Comparison of ENCODE assay signal across 21 mouse cellular contexts in the genomic region with DNA sequence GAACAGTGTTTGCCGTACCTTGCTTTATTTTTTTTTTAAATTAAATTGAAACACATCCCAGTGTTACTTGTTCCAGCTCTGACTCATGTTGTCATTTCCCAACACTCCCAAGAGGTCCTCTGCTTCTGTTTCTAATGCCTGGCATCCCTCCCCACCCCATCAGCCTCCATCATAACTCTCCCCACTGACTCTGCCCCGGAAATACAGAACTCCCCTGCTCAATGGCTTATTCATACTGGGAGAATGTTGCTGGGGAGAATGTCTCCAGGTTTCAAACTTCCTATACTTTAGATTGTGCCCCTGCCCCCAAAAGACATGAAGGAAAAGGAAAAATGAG. TPM values are rescaled to one million over a fixed set of nuclear protein-coding genes. Genes with fewer than 3 reads are reported as not detected.
DNase-seq lines count a peak whose midpoint lies in the region; ATAC-seq and TF ChIP-seq lines count a peak whose summit lies in the region.
"Had no signal": no experiment of that assay in that cellular context is flagged by ENCODE, and none has a peak within 500 bp of the region (broad histone marks: within the 10 kb centered on the region; RNA-seq: fewer than 3 reads in every experiment).

No protein-coding gene starts in this region.

- no peaks in the 10 kb centered on the region for H3K36me3 ChIP-seq in embryonic facial prominence, embryonic 14.5 days (ENCODE audit: control insufficient read depth, insufficient read depth, low read length)
- H3K36me3 ChIP-seq in embryonic facial prominence, embryonic 10.5 days (replicated peaks), result no peaks in the 10 kb centered on the region
- no peaks in the 10 kb centered on the region for H3K36me3 ChIP-seq in forebrain, embryonic 15.5 days
- H3K36me3 ChIP-seq in midbrain, embryonic 16.5 days (ENCODE audit: control insufficient read depth, insufficient read depth, low read length), result no peaks in the 10 kb centered on the region
- H3K36me3 ChIP-seq: heart, embryonic 13.5 days; liver, embryonic 15.5 days; stomach, embryonic 15.5 days had no signal

- no peak overlapping the region for H3K4me3 ChIP-seq in embryonic facial prominence, embryonic 14.5 days (ENCODE audit: low read depth, low read length)
- H3K4me3 ChIP-seq in embryonic facial prominence, embryonic 10.5 days, result no peak overlapping the region
- no peak overlapping the region for H3K4me3 ChIP-seq in left cerebral cortex, adult 2 months
- no peak overlapping the region for H3K4me3 ChIP-seq in forebrain, embryonic 15.5 days
- H3K4me3 ChIP-seq in midbrain, embryonic 16.5 days (ENCODE audit: low read depth, low read length), result no peak overlapping the region
- H3K4me3 ChIP-seq: gastrocnemius, adult 2 months; heart, embryonic 13.5 days; liver, embryonic 15.5 days; stomach, embryonic 15.5 days had no signal

- no peaks in the 10 kb centered on the region for H3K9me3 ChIP-seq in embryonic facial prominence, embryonic 14.5 days (ENCODE audit: control insufficient read depth, low read length)
- no peaks in the 10 kb centered on the region for H3K9me3 ChIP-seq in embryonic facial prominence, embryonic 10.5 days
- H3K9me3 ChIP-seq in forebrain, embryonic 15.5 days, result no peaks in the 10 kb centered on the region
- no peaks in the 10 kb centered on the region for H3K9me3 ChIP-seq in midbrain, embryonic 16.5 days (replicated peaks; ENCODE audit: control insufficient read depth, low read length, poor library complexity, severe bottlenecking)
- H3K9me3 ChIP-seq: heart, embryonic 13.5 days; liver, embryonic 15.5 days; stomach, embryonic 15.5 days had no signal

- 70% methylated on average over 2 of the region's 2 CpGs for WGBS in embryonic facial prominence, embryonic 14.5 days
- 78% methylated on average over 2 of the region's 2 CpGs for WGBS in embryonic facial prominence, embryonic 10.5 days
- 52% methylated on average over 2 of the region's 2 CpGs for WGBS in forebrain, embryonic 15.5 days
- 57% methylated on average over 2 of the region's 2 CpGs for WGBS in midbrain, embryonic 16.5 days

- no peak overlapping the region for H3K27ac ChIP-seq in embryonic facial prominence, embryonic 14.5 days (replicated peaks; ENCODE audit: low read depth, low read length)
- H3K27ac ChIP-seq in embryonic facial prominence, embryonic 10.5 days (replicated peaks), result no peak overlapping the region
- H3K27ac ChIP-seq in left cerebral cortex, adult 2 months, result peak overlapping the region; percentile 32
- peak overlapping the region; percentile 59 for H3K27ac ChIP-seq in forebrain, embryonic 15.5 days (replicated peaks)
- peak overlapping the region; percentile 72 for H3K27ac ChIP-seq in midbrain, embryonic 16.5 days (ENCODE audit: low read length)
- H3K27ac ChIP-seq: gastrocnemius, adult 2 months; heart, embryonic 13.5 days; liver, embryonic 15.5 days; stomach, embryonic 15.5 days had no signal

- ATAC-seq in embryonic facial prominence, embryonic 14.5 days (ENCODE audit: low read depth), result 0 out of 2 replicates have a peak, but pooled peaks have one; percentile 2
- ATAC-seq in forebrain, embryonic 15.5 days (replicated peaks), result no peak; the same call in 1 of the 2 replicates
- ATAC-seq in midbrain, embryonic 16.5 days, result peak; percentile 26; the same call in 1 of the 2 replicates
- no peak for ATAC-seq in erythroid progenitor cell, adult 5-6 weeks (replicated peaks; ENCODE audit: low FRiP score, poor library complexity, severe bottlenecking)
- ATAC-seq: activated CD4-positive, CD25-positive, alpha-beta regulatory T cell, adult 4 months; lung, postnatal 0 days had no signal

- H3K27me3 ChIP-seq in embryonic facial prominence, embryonic 14.5 days (replicated peaks; ENCODE audit: control insufficient read depth, insufficient read depth, low read length), result no peaks in the 10 kb centered on the region
- no peaks in the 10 kb centered on the region for H3K27me3 ChIP-seq in embryonic facial prominence, embryonic 10.5 days (replicated peaks; ENCODE audit: low read depth, poor library complexity, severe bottlenecking)
- H3K27me3 ChIP-seq in forebrain, embryonic 15.5 days, result no peaks in the 10 kb centered on the region
- no peaks in the 10 kb centered on the region for H3K27me3 ChIP-seq in midbrain, embryonic 16.5 days (ENCODE audit: control insufficient read depth, insufficient read depth, low read depth, low read length)
- H3K27me3 ChIP-seq: heart, embryonic 13.5 days; liver, embryonic 15.5 days; stomach, embryonic 15.5 days had no signal

- H3K9ac ChIP-seq in embryonic facial prominence, embryonic 14.5 days (ENCODE audit: low read depth, low read length), result no peak overlapping the region
- H3K9ac ChIP-seq in forebrain, embryonic 15.5 days (replicated peaks), result no peak overlapping the region
- no peak overlapping the region for H3K9ac ChIP-seq in midbrain, embryonic 16.5 days (ENCODE audit: low read depth, low read length)
- H3K9ac ChIP-seq: heart, embryonic 13.5 days; liver, embryonic 15.5 days; stomach, embryonic 15.5 days had no signal

- DNase-seq in embryonic facial prominence, embryonic 14.5 days (ENCODE audit: low spot score), result no peak
- DNase-seq in embryonic facial prominence, embryonic 10.5 days (ENCODE audit: low spot score), result no peak
- DNase-seq in left cerebral cortex, adult 2 months (ENCODE audit: extremely low spot score in 1 of 2, low spot score in 2 of 2), result peak in 1 of 2 experiments; percentile 32
- no peak for DNase-seq in left cerebral cortex, adult 18-20 months (ENCODE audit: low spot score in 2 of 2)
- DNase-seq in B cell, adult 2 months, result no peak
- DNase-seq: adrenal gland, postnatal 25 days; cerebellum, adult 9-11 months; gastrocnemius, adult 2 months; heart, adult 11 months; kidney, adult 11 months; kidney, postnatal 14 days had no signal

- TF ChIP-seq CTCF in left cerebral cortex, adult 2 months (IDR thresholded peaks at IDR 0.05), result no peak

- intact Hi-C loops in left cerebral cortex, adult 2 months (cut with DNase I), result loop anchor here (5.0 kb wide), 2 partner anchors 38 to 118 kb away; no protein-coding TSS in a partner anchor

- H3K4me1 ChIP-seq in embryonic facial prominence, embryonic 14.5 days (ENCODE audit: control insufficient read depth, insufficient read depth, low read length), result no peaks in the 10 kb centered on the region
- H3K4me1 ChIP-seq in embryonic facial prominence, embryonic 10.5 days, result no peaks in the 10 kb centered on the region
- H3K4me1 ChIP-seq in forebrain, embryonic 15.5 days, result peaks cover 9% of the 10 kb centered on the region
- H3K4me1 ChIP-seq in midbrain, embryonic 16.5 days (ENCODE audit: control insufficient read depth, insufficient read depth, low read length), result peaks cover 10% of the 10 kb centered on the region
- H3K4me1 ChIP-seq: heart, embryonic 13.5 days; liver, embryonic 15.5 days; stomach, embryonic 15.5 days had no signal

- H3K4me2 ChIP-seq in embryonic facial prominence, embryonic 14.5 days (ENCODE audit: low read depth, low read length), result no peak overlapping the region
- H3K4me2 ChIP-seq in forebrain, embryonic 15.5 days (replicated peaks), result no peak overlapping the region
- no peak overlapping the region for H3K4me2 ChIP-seq in midbrain, embryonic 16.5 days (ENCODE audit: low read length)
- H3K4me2 ChIP-seq: heart, embryonic 13.5 days; liver, embryonic 15.5 days; stomach, embryonic 15.5 days had no signal

RNA-seq across cellular contexts. Expression of gene Rgs4, which starts 17.1 kb away (rescaled TPM):
- polyA plus RNA-seq in embryonic facial prominence, embryonic 14.5 days (2014; fragmentation: Nextera tagmentation; extraction: Ambion mirVana), result 18.1 and 18.5 TPM in 2 replicates
- polyA plus RNA-seq in embryonic facial prominence, embryonic 10.5 days (2016; fragmentation: Nextera tagmentation; extraction: Ambion mirVana), result 9.2 and 10.4 TPM in 2 replicates
- total RNA-seq in left cerebral cortex, adult 2 months (2021), result 100 to 1,000 TPM; 424 to 452 TPM
- 100 to 1,000 TPM; 364 to 379 TPM for total RNA-seq in left cerebral cortex, adult 18-20 months (2021)
- 50.6 and 54.3 TPM in 2 replicates for polyA plus RNA-seq in forebrain, embryonic 15.5 days (2015; fragmentation: Nextera tagmentation; extraction: Ambion mirVana)
- polyA plus RNA-seq in midbrain, embryonic 16.5 days (2015; fragmentation: Nextera tagmentation; extraction: Ambion mirVana), result 53.6 and 66.9 TPM in 2 replicates
- not detected in 2 replicates for total RNA-seq in erythroid progenitor cell, adult 5-6 weeks (2015; ENCODE audit: low replicate concordance)
- not detected in 2 replicates for total RNA-seq in erythroid progenitor cell, adult 5-6 weeks (2017; ENCODE audit: low replicate concordance)
- total RNA-seq: hematopoietic stem cell, adult 5-6 weeks; megakaryocyte progenitor cell, adult 5-6 weeks had no signal
- polyA plus RNA-seq: activated CD4-positive, CD25-positive, alpha-beta regulatory T cell, adult 4 months had no signal

Comparison
In these comparisons a context has a peak if more than half of its experiments do, and no peak if none do; other contexts are left out.
1. ATAC-seq: peak in embryonic facial prominence, embryonic 14.5 days (single experiment) and midbrain, embryonic 16.5 days (single experiment); none in forebrain, embryonic 15.5 days (single experiment) and erythroid progenitor cell, adult 5-6 weeks (single experiment).
2. H3K27ac ChIP-seq: peak in left cerebral cortex, adult 2 months (single experiment), forebrain, embryonic 15.5 days (single experiment) and midbrain, embryonic 16.5 days (single experiment); none in embryonic facial prominence, embryonic 14.5 days (single experiment) and embryonic facial prominence, embryonic 10.5 days (single experiment).